Mouse (Mus musculus) forebrain, embryonic 11.5 days (tissue): ENCODE results near the gene Zbed3. TPM values are rescaled to one million over a fixed set of nuclear protein-coding genes. Genes with fewer than 3 reads are reported as not detected.

Experiments
- ATAC-seq: fragments of 200-750 bp; cut with Nextera tagmentation; replicated peaks from 2 replicates; pipeline ENCODE4 v1.8.0; 2017; ENCODE audit warnings: moderate TSS enrichment; ENCODE audit not compliant: low FRiP score
- DNase-seq: peaks from one replicate; pipeline ENCODE4 v3.0.0-alpha.2; 2017; ENCODE audit warnings: low spot score
- H3K27ac ChIP-seq: fragments of 300-500 bp; sonication (generic); 2 replicates; pipeline ENCODE4 v1.5.1; 2014; ENCODE audit warnings: low read depth, low read length
- H3K27me3 ChIP-seq: fragments of 300-500 bp; sonication (generic); 2 replicates; pipeline ENCODE4 v1.6.1; 2014; ENCODE audit warnings: mild to moderate bottlenecking, low read length, mixed read lengths; ENCODE audit not compliant: control insufficient read depth, insufficient read depth
- H3K36me3 ChIP-seq: fragments of 300-500 bp; sonication (generic); 2 replicates; pipeline ENCODE4 v1.6.1; 2014; ENCODE audit warnings: mild to moderate bottlenecking, low read length, moderate library complexity, mixed read lengths; ENCODE audit not compliant: control insufficient read depth, insufficient read depth
- H3K4me1 ChIP-seq: fragments of 300-500 bp; sonication (generic); replicated peaks from 2 replicates; pipeline ENCODE4 v1.6.1; 2014; ENCODE audit warnings: low read length, mixed read lengths; ENCODE audit not compliant: control insufficient read depth, insufficient read depth
- H3K4me2 ChIP-seq: fragments of 300-500 bp; sonication (generic); 2 replicates; pipeline ENCODE4 v1.6.1; 2014; ENCODE audit warnings: low read depth, mild to moderate bottlenecking, low read length, moderate library complexity, mixed read lengths; ENCODE audit not compliant: severe bottlenecking
- H3K4me3 ChIP-seq: fragments of 300-500 bp; sonication (generic); 2 replicates; pipeline ENCODE4 v1.5.1; 2014; ENCODE audit warnings: low read depth, low read length
- H3K9ac ChIP-seq: fragments of 300-500 bp; sonication (generic); 2 replicates; pipeline ENCODE4 v1.6.1; 2014; ENCODE audit warnings: low read length
- H3K9me3 ChIP-seq: fragments of 300-500 bp; sonication (generic); 2 replicates; pipeline ENCODE4 v1.6.1; 2016; ENCODE audit warnings: low read length, mixed read lengths; ENCODE audit not compliant: control insufficient read depth
- WGBS: fragments of 180-500 bp; shearing (Covaris S2); extraction: QIAGEN DNeasy Blood & Tissue Kit; methylation state at CpG from one replicate; pipeline ENCODE4 v1.1.7; 2014; 5-methylcytosine and 5-hydroxymethylcytosine counted together
- polyA plus RNA-seq: library from polyadenylated mRNA; unstranded; fragments of >200 nt; fragmentation: Nextera tagmentation; extraction: Ambion mirVana; gene quantifications from 2 replicates; pipeline ENCODE4 v1.2.1, GENCODE M21; 2014

The Zbed3 gene
- polyA plus RNA-seq, 1 experiment from 2014 or later: 63.9 TPM

GRCm38 (mm10) chr13:95307100-95307655 lies 16.2 kb upstream of the Zbed3 start:
- no peak for DNase-seq
- H3K9me3 ChIP-seq: no peaks in the 10 kb centered on the region

GRCm38 (mm10) chr13:95312016-95312415 lies 11.4 kb upstream of the Zbed3 start:
- no peak overlapping the region for H3K4me2 ChIP-seq
- H3K4me3 ChIP-seq: no peak overlapping the region
- H3K36me3 ChIP-seq: no peaks in the 10 kb centered on the region
- no peaks in the 10 kb centered on the region for H3K27me3 ChIP-seq
- no peak for DNase-seq
- H3K27ac ChIP-seq: no peak overlapping the region
- 60% methylated on average over 6 of the region's 6 CpGs for WGBS
- no peak; the same call in 1 of the 2 replicates for ATAC-seq
- no peaks in the 10 kb centered on the region for H3K4me1 ChIP-seq
- H3K9ac ChIP-seq: no peak overlapping the region
- H3K9me3 ChIP-seq: no peaks in the 10 kb centered on the region

More at GRCm38 (mm10) chr13:95307100-95307655, 16.2 kb upstream of the Zbed3 start:
- Histone ChIP-seq H3K9ac (no peak overlapping the region), H3K27me3 (no peaks in the 10 kb centered on the region), H3K4me2 (no peak overlapping the region), H3K27ac (no peak overlapping the region), H3K4me1 (no peaks in the 10 kb centered on the region), H3K36me3 (no peaks in the 10 kb centered on the region), H3K4me3 (no peak overlapping the region)
- ATAC-seq: no peak
- 69% methylated on average over 8 of the region's 8 CpGs for WGBS

GRCm38 (mm10) chr13:95319153-95319552 lies 4.3 kb upstream of the Zbed3 start:
- ATAC-seq (no peak), DNase-seq (no peak)
- H3K27ac ChIP-seq: no peak overlapping the region
- WGBS: 80% methylated on average over 6 of the region's 6 CpGs
- no peaks in the 10 kb centered on the region for H3K27me3 ChIP-seq
- no peak overlapping the region for H3K4me2 ChIP-seq
- no peaks in the 10 kb centered on the region for H3K36me3 ChIP-seq
- H3K9me3 ChIP-seq: no peaks in the 10 kb centered on the region
- no peak overlapping the region for H3K4me3 ChIP-seq
- no peak overlapping the region for H3K9ac ChIP-seq
- no peaks in the 10 kb centered on the region for H3K4me1 ChIP-seq

GRCm38 (mm10) chr13:95320451-95320850 lies 3.0 kb upstream of the Zbed3 start:
- no peak for ATAC-seq
- 57% methylated on average over 4 of the region's 4 CpGs for WGBS

GRCm38 (mm10) chr13:95323950-95324625 lies 676 bp downstream of the Zbed3 start:
- Histone ChIP-seq H3K36me3 (no peaks in the 10 kb centered on the region), H3K4me1 (peaks cover 13% of the 10 kb centered on the region), H3K4me3 (peak overlapping the region; percentile 74), H3K9ac (peak overlapping the region; percentile 98), H3K9me3 (no peaks in the 10 kb centered on the region), H3K27ac (no peak overlapping the region), H3K27me3 (no peaks in the 10 kb centered on the region), H3K4me2 (peak overlapping the region; percentile 87)
- ATAC-seq (peak; percentile 40), DNase-seq (peak; percentile 82)
- WGBS: 24% methylated on average over 15 of the region's 15 CpGs

More at GRCm38 (mm10) chr13:95320451-95320850, 3.0 kb upstream of the Zbed3 start:
- Histone ChIP-seq H3K4me1 (no peaks in the 10 kb centered on the region), H3K27me3 (no peaks in the 10 kb centered on the region), H3K4me3 (no peak overlapping the region), H3K4me2 (no peak overlapping the region), H3K9me3 (no peaks in the 10 kb centered on the region), H3K9ac (no peak overlapping the region), H3K36me3 (no peaks in the 10 kb centered on the region), H3K27ac (no peak overlapping the region)
- no peak for DNase-seq

- peak; percentile 17; the same call in 1 of the 2 replicates for ATAC-seq
- Histone ChIP-seq H3K36me3 (no peaks in the 10 kb centered on the region), H3K27me3 (no peaks in the 10 kb centered on the region), H3K9me3 (no peaks in the 10 kb centered on the region), H3K4me1 (peaks cover 13% of the 10 kb centered on the region), H3K9ac (peak overlapping the region; percentile 98), H3K27ac (peak overlapping the region; percentile 91), H3K4me3 (peak overlapping the region; percentile 74), H3K4me2 (peak overlapping the region; percentile 87)
- no peak for DNase-seq
- whole genome bisulfite sequencing: under 1% methylated on average over 22 of the region's 22 CpGs
Observed at GRCm38 (mm10) chr13:95324626-95325079, 1.2 kb downstream of the Zbed3 start.

- ATAC-seq: peak; percentile 61
- Histone ChIP-seq H3K4me3 (peak overlapping the region; percentile 74), H3K9me3 (no peaks in the 10 kb centered on the region), H3K4me1 (peaks cover 13% of the 10 kb centered on the region), H3K9ac (peak overlapping the region; percentile 98), H3K27me3 (no peaks in the 10 kb centered on the region), H3K36me3 (no peaks in the 10 kb centered on the region), H3K4me2 (peak overlapping the region; percentile 87), H3K27ac (peak overlapping the region; percentile 91)
- whole genome bisulfite sequencing: under 1% methylated on average over 63 of the region's 63 CpGs
- DNase-seq: peak; percentile 86
Observed at GRCm38 (mm10) chr13:95325080-95325906, 1.9 kb downstream of the Zbed3 start.

GRCm38 (mm10) chr13:95325907-95326550 lies 2.6 kb downstream of the Zbed3 start:
- Histone ChIP-seq H3K4me3 (peak overlapping the region; percentile 74), H3K9ac (peak overlapping the region; percentile 98), H3K4me1 (peaks cover 13% of the 10 kb centered on the region), H3K36me3 (no peaks in the 10 kb centered on the region), H3K27ac (peak overlapping the region; percentile 91), H3K27me3 (no peaks in the 10 kb centered on the region), H3K4me2 (peak overlapping the region; percentile 87), H3K9me3 (no peaks in the 10 kb centered on the region)
- DNase-seq (no peak), ATAC-seq (no peak)
- WGBS: 12% methylated on average over 5 of the region's 5 CpGs
